Mouse (Mus musculus): ENCODE measurements around the gene Ppfia1. TPM values are rescaled to one million over a fixed set of nuclear protein-coding genes. Genes with fewer than 3 reads are reported as not detected.

The Ppfia1 gene
- polyA plus RNA-seq, 1 experiment from 2014 or later = 8.2 TPM

- H3K4me3 ChIP-seq (ENCODE audit: low read depth, low read length) = no peak overlapping the region
- ATAC-seq = no peak
- H3K36me3 ChIP-seq (replicated peaks; ENCODE audit: insufficient read depth, low read length) = 0 out of 2 replicates have a peak, but pooled peaks cover 2% of the 10 kb centered on the region
- no peak overlapping the region for H3K4me2 ChIP-seq (ENCODE audit: low read depth, low read length)
- peak; percentile 44 for TF ChIP-seq CTCF (IDR thresholded peaks at IDR 0.05; ENCODE audit: low read depth)
- TF ChIP-seq EP300 (IDR thresholded peaks at IDR 0.05; ENCODE audit: low read depth) = no peak
- no peak for DNase-seq
- H3K4me1 ChIP-seq (ENCODE audit: insufficient read depth) = peaks cover 9% of the 10 kb centered on the region
- H3K9me3 ChIP-seq (ENCODE audit: low read length) = no peaks in the 10 kb centered on the region
- no peak overlapping the region for H3K27ac ChIP-seq (ENCODE audit: low read depth)
- H3K9ac ChIP-seq (replicated peaks) = no peak overlapping the region
- no peaks in the 10 kb centered on the region for H3K27me3 ChIP-seq (ENCODE audit: insufficient read depth, low read length)
- 38% methylated on average over 1 of the region's 1 CpGs for WGBS (ENCODE audit: insufficient replicate concordance)
These were observed 25.8 kb downstream of the Ppfia1 start for GRCm38 (mm10) chr7:144527723-144528221.

- Histone ChIP-seq H3K4me1 (ENCODE audit: insufficient read depth) (peaks cover 9% of the 10 kb centered on the region), H3K27ac (ENCODE audit: low read depth) (no peak overlapping the region), H3K9ac (replicated peaks) (no peak overlapping the region), H3K9me3 (ENCODE audit: low read length) (no peaks in the 10 kb centered on the region), H3K4me3 (ENCODE audit: low read depth, low read length) (no peak overlapping the region), H3K4me2 (ENCODE audit: low read depth, low read length) (no peak overlapping the region), H3K27me3 (ENCODE audit: insufficient read depth, low read length) (no peaks in the 10 kb centered on the region), H3K36me3 (replicated peaks; ENCODE audit: insufficient read depth, low read length) (0 out of 2 replicates have a peak, but pooled peaks cover 2% of the 10 kb centered on the region)
- ATAC-seq (no peak), DNase-seq (no peak)
- WGBS (ENCODE audit: insufficient replicate concordance) = 55% methylated on average over 2 of the region's 2 CpGs
- TF ChIP-seq CTCF (IDR thresholded peaks at IDR 0.05; ENCODE audit: low read depth) (no peak), EP300 (IDR thresholded peaks at IDR 0.05; ENCODE audit: low read depth) (no peak)
These were observed 26.9 kb downstream of the Ppfia1 start for GRCm38 (mm10) chr7:144526649-144527048.

- TF ChIP-seq EP300 (IDR thresholded peaks at IDR 0.05; ENCODE audit: low read depth) = no peak
- no peak for TF ChIP-seq CTCF (IDR thresholded peaks at IDR 0.05; ENCODE audit: low read depth)
These were observed 28.9 kb downstream of the Ppfia1 start for GRCm38 (mm10) chr7:144524427-144525191.

GRCm38 (mm10) chr7:144523415-144523814 is 30.1 kb downstream of the Ppfia1 start:
- Histone ChIP-seq H3K4me1 (ENCODE audit: insufficient read depth) (peaks cover 9% of the 10 kb centered on the region), H3K4me3 (ENCODE audit: low read depth, low read length) (no peak overlapping the region), H3K27me3 (ENCODE audit: insufficient read depth, low read length) (no peaks in the 10 kb centered on the region), H3K27ac (ENCODE audit: low read depth) (peak overlapping the region; percentile 76), H3K36me3 (replicated peaks; ENCODE audit: insufficient read depth, low read length) (peaks cover 20% of the 10 kb centered on the region), H3K9me3 (ENCODE audit: low read length) (no peaks in the 10 kb centered on the region), H3K9ac (replicated peaks) (no peak overlapping the region), H3K4me2 (ENCODE audit: low read depth, low read length) (peak overlapping the region; percentile 48)
- WGBS (ENCODE audit: insufficient replicate concordance) = 46% methylated on average over 3 of the region's 3 CpGs
- TF ChIP-seq CTCF (IDR thresholded peaks at IDR 0.05; ENCODE audit: low read depth) (no peak), EP300 (IDR thresholded peaks at IDR 0.05; ENCODE audit: low read depth) (peak; percentile 96)
- ATAC-seq = peak; percentile 99
- DNase-seq = peak; percentile 45

More at GRCm38 (mm10) chr7:144524427-144525191, 28.9 kb downstream of the Ppfia1 start:
- H3K27ac ChIP-seq (ENCODE audit: low read depth) = 0 out of 2 replicates have a peak overlapping the region, but pooled peaks have one; percentile 7
- no peak overlapping the region for H3K4me2 ChIP-seq (ENCODE audit: low read depth, low read length)
- 0 out of 2 replicates have a peak, but pooled peaks cover 9% of the 10 kb centered on the region for H3K36me3 ChIP-seq (replicated peaks; ENCODE audit: insufficient read depth, low read length)
- H3K9ac ChIP-seq (replicated peaks) = no peak overlapping the region
- H3K9me3 ChIP-seq (ENCODE audit: low read length) = no peaks in the 10 kb centered on the region
- peaks cover 9% of the 10 kb centered on the region for H3K4me1 ChIP-seq (ENCODE audit: insufficient read depth)
- H3K27me3 ChIP-seq (ENCODE audit: insufficient read depth, low read length) = no peaks in the 10 kb centered on the region
- no peak for ATAC-seq
- 54% methylated on average over 6 of the region's 6 CpGs for WGBS (ENCODE audit: insufficient replicate concordance)
- no peak overlapping the region for H3K4me3 ChIP-seq (ENCODE audit: low read depth, low read length)
- no peak for DNase-seq

GRCm38 (mm10) chr7:144521927-144522326 is 31.6 kb downstream of the Ppfia1 start:
- Histone ChIP-seq H3K4me3 (ENCODE audit: low read depth, low read length) (no peak overlapping the region), H3K27me3 (ENCODE audit: insufficient read depth, low read length) (no peaks in the 10 kb centered on the region), H3K9me3 (ENCODE audit: low read length) (no peaks in the 10 kb centered on the region), H3K36me3 (replicated peaks; ENCODE audit: insufficient read depth, low read length) (peaks cover 27% of the 10 kb centered on the region), H3K9ac (replicated peaks) (no peak overlapping the region), H3K27ac (ENCODE audit: low read depth) (no peak overlapping the region), H3K4me2 (ENCODE audit: low read depth, low read length) (no peak overlapping the region), H3K4me1 (ENCODE audit: insufficient read depth) (peaks cover 9% of the 10 kb centered on the region)
- TF ChIP-seq EP300 (IDR thresholded peaks at IDR 0.05; ENCODE audit: low read depth) (no peak), CTCF (IDR thresholded peaks at IDR 0.05; ENCODE audit: low read depth) (no peak)
- ATAC-seq = no peak
- 71% methylated on average over 2 of the region's 2 CpGs for WGBS (ENCODE audit: insufficient replicate concordance)
- no peak for DNase-seq

- H3K27ac ChIP-seq (ENCODE audit: low read depth) = no peak overlapping the region
- no peak for TF ChIP-seq CTCF (IDR thresholded peaks at IDR 0.05; ENCODE audit: low read depth)
- no peak for TF ChIP-seq EP300 (IDR thresholded peaks at IDR 0.05; ENCODE audit: low read depth)
- no peaks in the 10 kb centered on the region for H3K9me3 ChIP-seq (ENCODE audit: low read length)
- H3K4me3 ChIP-seq (ENCODE audit: low read depth, low read length) = no peak overlapping the region
- H3K4me1 ChIP-seq (ENCODE audit: insufficient read depth) = peaks cover 8% of the 10 kb centered on the region
- WGBS (ENCODE audit: insufficient replicate concordance) = 84% methylated on average over 5 of the region's 5 CpGs
- no peak for ATAC-seq
- DNase-seq = no peak
- peaks cover 39% of the 10 kb centered on the region for H3K36me3 ChIP-seq (replicated peaks; ENCODE audit: insufficient read depth, low read length)
- no peak overlapping the region for H3K9ac ChIP-seq (replicated peaks)
- H3K4me2 ChIP-seq (ENCODE audit: low read depth, low read length) = no peak overlapping the region
- no peaks in the 10 kb centered on the region for H3K27me3 ChIP-seq (ENCODE audit: insufficient read depth, low read length)
These were observed 33.7 kb downstream of the Ppfia1 start for GRCm38 (mm10) chr7:144519852-144520251.
